Mouse (Mus musculus) neural tube, embryonic 11.5 days (tissue): ENCODE data around the gene Zfp775. TPM values are rescaled to one million over a fixed set of nuclear protein-coding genes. Genes with fewer than 3 reads are reported as not detected.
A peak's percentile ranks its signal among the peaks of the same experiment; 100 is the strongest.

Experiments used
- ATAC-seq: fragments of 200-750 bp; cut with Nextera tagmentation; 2 replicates; pipeline ENCODE4 v1.8.0; 2017; ENCODE audit warnings: moderate number of reproducible peaks, mild to moderate bottlenecking, moderate TSS enrichment, moderate library complexity; ENCODE audit not compliant: insufficient read depth, low FRiP score, low TSS enrichment
- DNase-seq: peaks from one replicate; pipeline ENCODE4 v3.0.0-alpha.2; 2015; ENCODE audit warnings: low spot score
- H3K27ac ChIP-seq: fragments of 300-500 bp; sonication (generic); 2 replicates; pipeline ENCODE4 v1.5.1; 2014; ENCODE audit warnings: low read depth, mild to moderate bottlenecking, low read length
- H3K27me3 ChIP-seq: fragments of 300-500 bp; sonication (generic); 2 replicates; pipeline ENCODE4 v1.6.1; 2014; ENCODE audit warnings: mild to moderate bottlenecking, low read length, mixed read lengths; ENCODE audit not compliant: control insufficient read depth, insufficient read depth
- H3K36me3 ChIP-seq: fragments of 300-500 bp; sonication (generic); 2 replicates; pipeline ENCODE4 v1.6.1; 2014; ENCODE audit warnings: mild to moderate bottlenecking, low read length, moderate library complexity, mixed read lengths; ENCODE audit not compliant: control insufficient read depth, insufficient read depth
- H3K4me1 ChIP-seq: fragments of 300-500 bp; sonication (generic); 2 replicates; pipeline ENCODE4 v1.6.1; 2014; ENCODE audit warnings: low read length, mixed read lengths; ENCODE audit not compliant: control insufficient read depth, insufficient read depth
- H3K4me2 ChIP-seq: fragments of 300-500 bp; sonication (generic); 2 replicates; pipeline ENCODE4 v1.6.1; 2014; ENCODE audit warnings: low read depth, mild to moderate bottlenecking, moderate library complexity
- H3K4me3 ChIP-seq: fragments of 300-500 bp; sonication (generic); 2 replicates; pipeline ENCODE4 v1.5.1; 2014; ENCODE audit warnings: low read depth, low read length
- H3K9ac ChIP-seq: fragments of 300-500 bp; sonication (generic); 2 replicates; pipeline ENCODE4 v1.6.1; 2014; ENCODE audit warnings: mild to moderate bottlenecking, low read length
- H3K9me3 ChIP-seq: fragments of 300-500 bp; sonication (generic); 2 replicates; pipeline ENCODE4 v1.6.1; 2016; ENCODE audit warnings: low read length; ENCODE audit not compliant: control insufficient read depth
- WGBS: fragments of 180-500 bp; shearing (Covaris S2); extraction: QIAGEN DNeasy Blood & Tissue Kit; methylation state at CpG from one replicate; pipeline ENCODE4 v1.1.7; 2014; 5-methylcytosine and 5-hydroxymethylcytosine counted together
- polyA plus RNA-seq: library from polyadenylated mRNA; unstranded; fragments of >200 nt; fragmentation: Nextera tagmentation; extraction: Ambion mirVana; gene quantifications from 2 replicates; pipeline ENCODE4 v1.2.1, GENCODE M21; 2014

The Zfp775 gene
- polyA plus RNA-seq, 1 experiment from 2014 or later, result 9.3 TPM

- Histone ChIP-seq H3K4me2 (no peak overlapping the region), H3K4me3 (no peak overlapping the region), H3K27me3 (no peaks in the 10 kb centered on the region), H3K27ac (no peak overlapping the region), H3K36me3 (no peaks in the 10 kb centered on the region), H3K9me3 (no peaks in the 10 kb centered on the region), H3K4me1 (peaks cover 2% of the 10 kb centered on the region; the same call in 1 of the 2 replicates), H3K9ac (no peak overlapping the region)
- DNase-seq (no peak), ATAC-seq (no peak)
- WGBS, result 47% methylated on average over 5 of the region's 5 CpGs
These were observed 22.6 kb upstream of the Zfp775 start for GRCm38 (mm10) chr6:48579215-48579648.

GRCm38 (mm10) chr6:48581257-48581656 lies 20.6 kb upstream of the Zfp775 start:
- Histone ChIP-seq H3K9ac (no peak overlapping the region), H3K9me3 (no peaks in the 10 kb centered on the region), H3K27ac (no peak overlapping the region), H3K27me3 (no peaks in the 10 kb centered on the region), H3K4me1 (peaks cover 2% of the 10 kb centered on the region; the same call in 1 of the 2 replicates), H3K36me3 (no peaks in the 10 kb centered on the region), H3K4me3 (no peak overlapping the region), H3K4me2 (no peak overlapping the region)
- DNase-seq, result no peak
- no peak for ATAC-seq
- WGBS, result 28% methylated on average over 3 of the region's 3 CpGs

- ATAC-seq (no peak), DNase-seq (peak; percentile 35)
- no peaks in the 10 kb centered on the region for H3K27me3 ChIP-seq
- H3K36me3 ChIP-seq, result no peaks in the 10 kb centered on the region
- H3K27ac ChIP-seq, result no peak overlapping the region
- no peak overlapping the region for H3K4me3 ChIP-seq
- no peak overlapping the region for H3K9ac ChIP-seq
- 77% methylated on average over 3 of the region's 3 CpGs for WGBS
- H3K9me3 ChIP-seq, result no peaks in the 10 kb centered on the region
- no peak overlapping the region for H3K4me2 ChIP-seq
- peaks cover 2% of the 10 kb centered on the region; the same call in 1 of the 2 replicates for H3K4me1 ChIP-seq
These were observed 19.8 kb upstream of the Zfp775 start for GRCm38 (mm10) chr6:48582037-48582436.

- Histone ChIP-seq H3K9me3 (no peaks in the 10 kb centered on the region), H3K4me1 (no peaks in the 10 kb centered on the region; the same call in 1 of the 2 replicates), H3K9ac (no peak within 1 kb of the TSS), H3K36me3 (no peaks in the 10 kb centered on the region), H3K27me3 (no peaks in the 10 kb centered on the region), H3K27ac (no peak within 1 kb of the TSS), H3K4me2 (no peak within 1 kb of the TSS), H3K4me3 (no peak within 1 kb of the TSS)
- DNase-seq, result no peak
- 67% methylated on average over 6 of the region's 6 CpGs for WGBS
- ATAC-seq, result no peak
These were observed 12.6 kb upstream of the Zfp775 start, which contains the start of gene Gm45021 for GRCm38 (mm10) chr6:48589194-48589750. Gene Gm45021, plus strand, starts transcription at chr6:48589610.

GRCm38 (mm10) chr6:48591221-48591845 lies 10.5 kb upstream of the Zfp775 start:
- 50% methylated on average over 3 of the region's 3 CpGs for WGBS
- no peak overlapping the region for H3K27ac ChIP-seq
- no peak overlapping the region for H3K9ac ChIP-seq
- H3K27me3 ChIP-seq, result no peaks in the 10 kb centered on the region
- no peaks in the 10 kb centered on the region for H3K9me3 ChIP-seq
- no peak overlapping the region for H3K4me2 ChIP-seq
- ATAC-seq, result no peak
- peaks cover 7% of the 10 kb centered on the region for H3K36me3 ChIP-seq
- H3K4me1 ChIP-seq, result peaks cover 7% of the 10 kb centered on the region; the same call in 1 of the 2 replicates
- DNase-seq, result no peak
- H3K4me3 ChIP-seq, result no peak overlapping the region

GRCm38 (mm10) chr6:48591871-48592270 lies 10.0 kb upstream of the Zfp775 start:
- WGBS, result 88% methylated on average over 6 of the region's 6 CpGs
- ATAC-seq, result no peak
- no peak for DNase-seq

GRCm38 (mm10) chr6:48593158-48594042 lies 8.5 kb upstream of the Zfp775 start, which contains the start of the genes Repin1 and Gm44965:
Gene Repin1, plus strand, starts transcription at chr6:48593883.
Gene Gm44965, plus strand, starts transcription at chr6:48593941.
- Histone ChIP-seq H3K9me3 (0 out of 2 replicates have a peak, but pooled peaks cover 3% of the 10 kb centered on the region), H3K27ac (peak within 1 kb of the TSS; percentile 94), H3K4me3 (peak within 1 kb of the TSS; percentile 79), H3K9ac (peak within 1 kb of the TSS; percentile 93), H3K4me1 (peaks cover 7% of the 10 kb centered on the region; the same call in 1 of the 2 replicates), H3K27me3 (no peaks in the 10 kb centered on the region), H3K36me3 (peaks cover 28% of the 10 kb centered on the region), H3K4me2 (peak within 1 kb of the TSS; percentile 76)
- DNase-seq (peak; percentile 92), ATAC-seq (peak; percentile 89)
- 6% methylated on average over 36 of the region's 45 CpGs for WGBS

More at GRCm38 (mm10) chr6:48591871-48592270, 10.0 kb upstream of the Zfp775 start:
- H3K27me3 ChIP-seq, result no peaks in the 10 kb centered on the region
- no peak overlapping the region for H3K4me2 ChIP-seq
- H3K4me1 ChIP-seq, result peaks cover 7% of the 10 kb centered on the region; the same call in 1 of the 2 replicates
- no peak overlapping the region for H3K9ac ChIP-seq
- H3K36me3 ChIP-seq, result peaks cover 12% of the 10 kb centered on the region
- no peak overlapping the region for H3K4me3 ChIP-seq
- no peaks in the 10 kb centered on the region for H3K9me3 ChIP-seq
- H3K27ac ChIP-seq, result no peak overlapping the region

GRCm38 (mm10) chr6:48594043-48594738 lies 7.7 kb upstream of the Zfp775 start:
- H3K27me3 ChIP-seq, result no peaks in the 10 kb centered on the region
- peaks cover 7% of the 10 kb centered on the region; the same call in 1 of the 2 replicates for H3K4me1 ChIP-seq
- H3K9me3 ChIP-seq, result 0 out of 2 replicates have a peak, but pooled peaks cover 3% of the 10 kb centered on the region
- peak overlapping the region; percentile 76 for H3K4me2 ChIP-seq
- H3K9ac ChIP-seq, result peak overlapping the region; percentile 93
- ATAC-seq (peak; percentile 85), DNase-seq (peak; percentile 73)
- peak overlapping the region; percentile 79 for H3K4me3 ChIP-seq
- H3K36me3 ChIP-seq, result peaks cover 31% of the 10 kb centered on the region
- H3K27ac ChIP-seq, result peak overlapping the region; percentile 94
- under 1% methylated on average over 31 of the region's 41 CpGs for WGBS
